Mouse (Mus musculus) effector memory CD4-positive, alpha-beta T cell, adult 7 months (primary cell): ENCODE results near the gene Kif1c. TPM values are rescaled to one million over a fixed set of nuclear protein-coding genes. Genes with fewer than 3 reads are reported as not detected.

ENCODE experiments used
- polyA plus RNA-seq: library from polyadenylated mRNA; unstranded; fragments of 100-300 nt; shearing (Covaris generic); gene quantifications from one replicate; pipeline ENCODE4 v1.2.1, GENCODE M21; 2017

The Kif1c gene
- polyA plus RNA-seq = 1.4 TPM

GRCm38 (mm10) chr11:70699722-70700556 is at the start of gene Kif1c, which contains the start of gene Inca1:
Gene Kif1c (plus strand): TSS chr11:70700548.
Gene Inca1 (minus strand): TSS chr11:70700155.

GRCm38 (mm10) chr11:70654198-70654922 is 46.0 kb upstream of the Kif1c start, which contains the start of gene Pfn1:
Gene Pfn1 (minus strand): TSS chr11:70654644.

GRCm38 (mm10) chr11:70656964-70657363 is 43.4 kb upstream of the Kif1c start, which contains the start of gene Eno3:
Gene Eno3 (plus strand): TSS chr11:70657202.

GRCm38 (mm10) chr11:70668771-70669505 is 31.4 kb upstream of the Kif1c start, which contains the start of gene Spag7:
Gene Spag7 (minus strand): TSS chr11:70669416.

GRCm38 (mm10) chr11:70687601-70688199 is 12.6 kb upstream of the Kif1c start, which contains the start of gene Camta2:
Gene Camta2 (minus strand): TSS chr11:70688105.

GRCm38 (mm10) chr11:70763936-70764808 is 63.8 kb downstream of the Kif1c start, which contains the start of gene Zfp3:
Gene Zfp3 (plus strand): TSS chr11:70764209.

Other genes with a start within 250 kb of the Kif1c start
- gene Med11, start 248.6 kb upstream of the Kif1c start, polyA plus RNA-seq = 192 TPM
- gene Zmynd15, start 241.1 kb upstream of the Kif1c start, polyA plus RNA-seq = 0.43 TPM
- gene Cxcl16, start 240.6 kb upstream of the Kif1c start, polyA plus RNA-seq = 3.0 TPM
- gene Tm4sf5, start 195.3 kb upstream of the Kif1c start, polyA plus RNA-seq = 0.67 TPM
- not detected for gene Vmo1, start 185.9 kb upstream of the Kif1c start, polyA plus RNA-seq
- gene Gltpd2, start 181.4 kb upstream of the Kif1c start, polyA plus RNA-seq = not detected
- 301 TPM for gene Psmb6, start 175.2 kb upstream of the Kif1c start, polyA plus RNA-seq
- not detected for gene Gm40193, start 167.6 kb upstream of the Kif1c start, polyA plus RNA-seq
- gene Pld2, start 160.5 kb upstream of the Kif1c start, polyA plus RNA-seq = 12.7 TPM
- gene Mink1, start 137.7 kb upstream of the Kif1c start, polyA plus RNA-seq = 24.3 TPM
- 1.5 TPM for gene 4930544D05Rik, start 84.7 kb upstream of the Kif1c start, polyA plus RNA-seq
- 10.7 TPM for gene Chrne, start 81.3 kb upstream of the Kif1c start, polyA plus RNA-seq
- gene Gp1ba, start 61.4 kb upstream of the Kif1c start, polyA plus RNA-seq = not detected
- 286 TPM for gene Rnf167, start 53.3 kb upstream of the Kif1c start, polyA plus RNA-seq
- 71.3 TPM for gene Slc25a11, start 53.1 kb upstream of the Kif1c start, polyA plus RNA-seq
- 2,639 TPM for gene Pfn1, start 45.9 kb upstream of the Kif1c start, polyA plus RNA-seq
- gene Eno3, start 43.3 kb upstream of the Kif1c start, polyA plus RNA-seq = 11.1 TPM
- 67.7 TPM for gene Spag7, start 31.1 kb upstream of the Kif1c start, polyA plus RNA-seq
- gene Camta2, start 12.4 kb upstream of the Kif1c start, polyA plus RNA-seq = 41.4 TPM
- gene Inca1, start 393 bp upstream of the Kif1c start, polyA plus RNA-seq = 0.35 TPM
- 4.1 TPM for gene Zfp3, start 63.7 kb downstream of the Kif1c start, polyA plus RNA-seq
- gene Scimp, start 112.0 kb downstream of the Kif1c start, polyA plus RNA-seq = not detected
- gene Rabep1, start 144.2 kb downstream of the Kif1c start, polyA plus RNA-seq = 69.6 TPM